In the genomic region with DNA sequence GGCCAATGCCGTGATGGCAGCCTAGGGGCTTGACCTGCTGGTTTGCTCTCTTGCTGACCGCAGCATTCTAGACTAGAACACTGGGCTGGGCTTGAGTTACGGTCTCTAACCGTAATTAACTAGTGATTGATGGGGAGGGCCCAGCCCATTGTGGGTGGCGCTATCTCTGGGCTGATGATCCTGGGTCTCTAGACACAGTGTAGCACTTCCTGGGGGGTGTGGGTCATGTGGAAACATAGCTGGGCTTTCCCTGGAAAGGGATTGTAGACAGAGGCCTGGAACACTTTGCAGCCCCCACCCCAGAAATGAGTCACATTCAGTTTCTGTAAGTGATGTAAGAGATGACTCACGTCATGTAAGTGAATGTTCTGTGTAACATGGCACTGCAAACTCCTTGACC, we compare ENCODE assay signal across 21 mouse cellular contexts. TPM values are rescaled to one million over a fixed set of nuclear protein-coding genes. Genes with fewer than 3 reads are reported as not detected.
A peak's percentile ranks its signal among the peaks of the same experiment; 100 is the strongest.
DNase-seq lines count a peak whose midpoint lies in the region; ATAC-seq and TF ChIP-seq lines count a peak whose summit lies in the region.
"Had no signal": no experiment of that assay in that cellular context is flagged by ENCODE, and none has a peak within 500 bp of the region (broad histone marks: within the 10 kb centered on the region; RNA-seq: fewer than 3 reads in every experiment).

No protein-coding gene starts in this region.

- H3K9ac ChIP-seq in intestine, postnatal 0 days (ENCODE audit: low read depth, low read length), result no peak overlapping the region
- H3K9ac ChIP-seq in intestine, embryonic 15.5 days, result no peak overlapping the region
- H3K9ac ChIP-seq in lung, postnatal 0 days (replicated peaks; ENCODE audit: low read depth), result no peak overlapping the region
- H3K9ac ChIP-seq: forebrain, embryonic 15.5 days; heart, embryonic 15.5 days; hindbrain, embryonic 12.5 days; liver, embryonic 15.5 days; midbrain, embryonic 12.5 days had no signal

- WGBS in intestine, postnatal 0 days, result 60% methylated on average over 6 of the region's 6 CpGs
- 43% methylated on average over 6 of the region's 6 CpGs for WGBS in intestine, embryonic 15.5 days
- WGBS in lung, postnatal 0 days, result 62% methylated on average over 6 of the region's 6 CpGs

- ATAC-seq in intestine, postnatal 0 days, result 0 out of 2 replicates have a peak, but pooled peaks have one; percentile 22
- no peak for ATAC-seq in intestine, embryonic 15.5 days
- ATAC-seq in lung, postnatal 0 days, result peak; percentile 79
- ATAC-seq: forebrain, embryonic 15.5 days had no signal

- no peak overlapping the region for H3K4me3 ChIP-seq in intestine, postnatal 0 days (ENCODE audit: low read depth, low read length)
- H3K4me3 ChIP-seq in intestine, embryonic 15.5 days (replicated peaks), result no peak overlapping the region
- H3K4me3 ChIP-seq in lung, postnatal 0 days (ENCODE audit: low read depth, low read length), result no peak overlapping the region
- no peak overlapping the region for H3K4me3 ChIP-seq in embryonic fibroblast, embryonic 13.5 days (ENCODE audit: insufficient read depth, low read length)
- H3K4me3 ChIP-seq: forebrain, embryonic 15.5 days; heart, embryonic 15.5 days; hindbrain, embryonic 12.5 days; limb, embryonic 10.5 days; liver, embryonic 15.5 days; midbrain, embryonic 12.5 days had no signal

- TF ChIP-seq CTCF in intestine, postnatal 0 days (IDR thresholded peaks at IDR 0.05; ENCODE audit: low read depth), result no peak
- no peak for TF ChIP-seq CTCF in lung, postnatal 0 days (IDR thresholded peaks at IDR 0.05)
- no peak for TF ChIP-seq CTCF in embryonic fibroblast, embryonic 13.5 days (IDR thresholded peaks at IDR 0.05; ENCODE audit: borderline replicate concordance, insufficient read depth, low read length)

- H3K9me3 ChIP-seq in intestine, postnatal 0 days (ENCODE audit: control insufficient read depth), result no peaks in the 10 kb centered on the region
- H3K9me3 ChIP-seq in intestine, embryonic 15.5 days, result no peaks in the 10 kb centered on the region
- no peaks in the 10 kb centered on the region for H3K9me3 ChIP-seq in lung, postnatal 0 days (ENCODE audit: low read length)
- H3K9me3 ChIP-seq: forebrain, embryonic 15.5 days; heart, embryonic 15.5 days; hindbrain, embryonic 12.5 days; limb, embryonic 10.5 days; liver, embryonic 15.5 days; midbrain, embryonic 12.5 days had no signal

- H3K4me2 ChIP-seq in intestine, postnatal 0 days (replicated peaks; ENCODE audit: low read depth), result no peak overlapping the region
- no peak overlapping the region for H3K4me2 ChIP-seq in intestine, embryonic 15.5 days (replicated peaks)
- H3K4me2 ChIP-seq in lung, postnatal 0 days (replicated peaks; ENCODE audit: low read depth, low read length), result no peak overlapping the region
- H3K4me2 ChIP-seq: forebrain, embryonic 15.5 days; heart, embryonic 15.5 days; hindbrain, embryonic 12.5 days; liver, embryonic 15.5 days; midbrain, embryonic 12.5 days had no signal

- no peak for TF ChIP-seq EP300 in lung, postnatal 0 days (IDR thresholded peaks at IDR 0.05)

- H3K36me3 ChIP-seq in intestine, postnatal 0 days (ENCODE audit: control insufficient read depth, insufficient read depth), result no peaks in the 10 kb centered on the region
- H3K36me3 ChIP-seq in intestine, embryonic 15.5 days, result no peaks in the 10 kb centered on the region
- H3K36me3 ChIP-seq in lung, postnatal 0 days (ENCODE audit: insufficient read depth, low read length), result no peaks in the 10 kb centered on the region
- H3K36me3 ChIP-seq: forebrain, embryonic 15.5 days; heart, embryonic 15.5 days; hindbrain, embryonic 12.5 days had no signal

- no peak overlapping the region for H3K27ac ChIP-seq in intestine, postnatal 0 days (ENCODE audit: low read depth, low read length)
- H3K27ac ChIP-seq in intestine, embryonic 15.5 days, result no peak overlapping the region
- H3K27ac ChIP-seq in lung, postnatal 0 days (ENCODE audit: low read length), result no peak overlapping the region
- peak overlapping the region; percentile 74 for H3K27ac ChIP-seq in embryonic fibroblast, embryonic 13.5 days (ENCODE audit: insufficient read depth, low read length)
- H3K27ac ChIP-seq: forebrain, embryonic 15.5 days; heart, embryonic 15.5 days; hindbrain, embryonic 12.5 days; limb, embryonic 10.5 days; liver, embryonic 15.5 days; midbrain, embryonic 12.5 days had no signal

- H3K27me3 ChIP-seq in intestine, postnatal 0 days (replicated peaks; ENCODE audit: control insufficient read depth, insufficient read depth, low read length), result no peaks in the 10 kb centered on the region
- H3K27me3 ChIP-seq in intestine, embryonic 15.5 days (replicated peaks), result no peaks in the 10 kb centered on the region
- H3K27me3 ChIP-seq in lung, postnatal 0 days (replicated peaks; ENCODE audit: insufficient read depth, low read length), result no peaks in the 10 kb centered on the region
- H3K27me3 ChIP-seq: forebrain, embryonic 15.5 days; heart, embryonic 15.5 days; hindbrain, embryonic 12.5 days; liver, embryonic 15.5 days; midbrain, embryonic 12.5 days had no signal

- DNase-seq in lung, postnatal 0 days (ENCODE audit: low spot score), result peak; percentile 60
- DNase-seq in lung, postnatal 10 days, result no peak
- DNase-seq in frontal cortex, postnatal 25 days (ENCODE audit: low spot score in 2 of 2), result no peak
- DNase-seq in cerebellum, postnatal 36 days, result no peak
- DNase-seq in layer of hippocampus, adult 11-12 months (ENCODE audit: low spot score), result no peak
- DNase-seq: adrenal gland, adult 2 months; cerebellum, adult 18-20 months; heart, adult 18-20 months; lung, postnatal 4 days; retina, postnatal 1 day; spleen, adult 18-20 months; thymus, postnatal 14 days had no signal

- no peaks in the 10 kb centered on the region for H3K4me1 ChIP-seq in intestine, postnatal 0 days (replicated peaks; ENCODE audit: control insufficient read depth, insufficient read depth, low read length)
- no peaks in the 10 kb centered on the region for H3K4me1 ChIP-seq in intestine, embryonic 15.5 days (replicated peaks)
- no peaks in the 10 kb centered on the region for H3K4me1 ChIP-seq in lung, postnatal 0 days (ENCODE audit: insufficient read depth, low read depth, low read length)
- H3K4me1 ChIP-seq in embryonic fibroblast, embryonic 13.5 days (ENCODE audit: control insufficient read depth, insufficient read depth, low read length), result peaks cover 7% of the 10 kb centered on the region
- H3K4me1 ChIP-seq: forebrain, embryonic 15.5 days; heart, embryonic 15.5 days; hindbrain, embryonic 12.5 days; liver, embryonic 15.5 days; midbrain, embryonic 12.5 days had no signal

- no peak for TF ChIP-seq POLR2A in embryonic fibroblast, embryonic 13.5 days (IDR thresholded peaks at IDR 0.05; ENCODE audit: low read depth, low read length)

RNA-seq across cellular contexts. Expression of a gene that starts 48.9 kb away (rescaled TPM):
- 16.0 and 17.4 TPM in 2 replicates for polyA plus RNA-seq in intestine, postnatal 0 days (2015; fragmentation: Nextera tagmentation; extraction: Ambion mirVana)
- 63.0 and 67.1 TPM in 2 replicates for polyA plus RNA-seq in intestine, embryonic 15.5 days (2015; fragmentation: Nextera tagmentation; extraction: Ambion mirVana)
- 19.3 and 20.1 TPM in 2 replicates for polyA plus RNA-seq in lung, postnatal 0 days (2015; fragmentation: Nextera tagmentation; extraction: Ambion mirVana)
- polyA plus RNA-seq in embryonic fibroblast, embryonic 13.5 days (2011; ENCODE audit: insufficient read length, low read depth, missing spikeins), result 17.0 and 17.2 TPM in 2 replicates
